Mouse (Mus musculus): ENCODE measurements at regions not wholly inside any gene's neighbourhood (a gene's known extent, or its start where the extent isn't known, plus 50 kb on each side); places are given as distances from the start of the nearest gene placed in this dataset.

- no peak for DNase-seq
Observed at GRCm38 (mm10) chr1:98192671-98193070, 97.2 kb upstream of the Pam start.

- DNase-seq: no peak
Observed at GRCm38 (mm10) chr1:98192044-98192484, 96.6 kb upstream of the Pam start.

- no peak for DNase-seq
Observed at GRCm38 (mm10) chr1:98191331-98191730, 95.9 kb upstream of the Pam start.

- no peak for DNase-seq
Observed at GRCm38 (mm10) chr1:98190741-98191140, 95.3 kb upstream of the Pam start.

- no peak for DNase-seq
Observed at GRCm38 (mm10) chr1:98189991-98190471, 94.6 kb upstream of the Pam start.

- DNase-seq: no peak
Observed at GRCm38 (mm10) chr1:98180372-98180771, 84.9 kb upstream of the Pam start.

GRCm38 (mm10) chr1:98179030-98179429, 83.6 kb upstream of the Pam start:
- DNase-seq: peak; percentile 18 to 53

- DNase-seq: no peak
Observed at GRCm38 (mm10) chr1:98174811-98175132, 79.3 kb upstream of the Pam start.

- DNase-seq: no peak
Observed at GRCm38 (mm10) chr1:98173907-98174810, 78.7 kb upstream of the Pam start.

GRCm38 (mm10) chr1:98173431-98173830, 78.0 kb upstream of the Pam start:
- DNase-seq: no peak

- no peak for DNase-seq
Observed at GRCm38 (mm10) chr1:98171291-98171690, 75.8 kb upstream of the Pam start.

- DNase-seq: no peak
Observed at GRCm38 (mm10) chr1:98169352-98169751, 73.9 kb upstream of the Pam start.

GRCm38 (mm10) chr1:98167800-98168199, 72.4 kb upstream of the Pam start:
- DNase-seq: no peak

- no peak for DNase-seq
Observed at GRCm38 (mm10) chr1:98162639-98162927, 67.1 kb upstream of the Pam start.

- DNase-seq: no peak
Observed at GRCm38 (mm10) chr1:98161882-98162638, 66.6 kb upstream of the Pam start.

GRCm38 (mm10) chr1:98158969-98159368, 63.5 kb upstream of the Pam start:
- no peak for DNase-seq

- no peak for DNase-seq
Observed at GRCm38 (mm10) chr1:98147361-98147760, 51.9 kb upstream of the Pam start.

Data from lung, postnatal 4 days (tissue).